Mouse (Mus musculus) adrenal gland (tissue): ENCODE results near the gene Pomgnt2.
"Not testable (repeated sequence)": the region's sequence is repeated elsewhere in the genome, so short reads cannot be mapped to it uniquely, and the experiment has no call there.

Source experiments
- intact Hi-C: fragments of 180-260 bp; cut with DNase I; formaldehyde crosslinking; loops from one replicate; pipeline ENCODE4 v1.15.1; 2025
- long read RNA-seq, 2 experiments: library from polyadenylated mRNA; unstranded; transcript quantifications; one replicate each; pipeline ENCODE4 v2.0.0; 2020; ENCODE audit warnings: borderline replicate concordance in 1 of 2; ENCODE audit not compliant: insufficient replicate concordance in 1 of 2

Pomgnt2 gene
- long read RNA-seq, experiment 1, transcript Pomgnt2-201 (2 exons, 2,365 nt): major isoform, 7 of 12 reads
- long read RNA-seq, experiment 1, partial matches to known transcripts: 0 of 12 reads
- long read RNA-seq, experiment 1, other reads (novel, unspliced or antisense): 3 of 12 reads
- long read RNA-seq, experiment 2, transcript Pomgnt2-201 (2 exons, 2,365 nt): major isoform, 17 of 23 reads
- long read RNA-seq, experiment 2, partial matches to known transcripts: 0 of 23 reads
- long read RNA-seq, experiment 2, other reads (novel, unspliced or antisense): 6 of 23 reads

- intact Hi-C loops: no loop called here
These were observed at the start of gene Pomgnt2 for GRCm38 (mm10) chr9:121997010-121997409. Gene Pomgnt2, minus strand, starts transcription at chr9:121997110.

DNA sequence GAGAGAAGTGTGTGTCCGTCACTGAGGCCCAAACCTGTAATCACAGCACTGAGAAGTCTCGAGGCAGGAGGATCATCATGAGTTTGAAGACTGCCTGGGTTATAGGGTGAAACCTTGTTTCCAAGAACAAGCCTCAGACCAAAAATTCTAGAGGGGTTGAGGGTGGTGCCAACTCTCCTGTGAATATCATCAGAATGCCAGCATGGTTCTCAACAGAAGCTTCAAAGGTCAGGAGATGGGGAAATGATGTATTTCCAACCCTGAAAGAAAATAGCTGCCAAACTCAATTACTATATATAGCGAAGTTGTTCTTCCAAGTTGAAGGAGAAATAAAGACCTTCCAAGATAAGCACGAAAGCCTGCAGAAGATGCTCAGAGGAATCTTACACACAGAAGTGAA is 42.9 kb upstream of the Pomgnt2 start:
- intact Hi-C loops: no loop called here

DNA sequence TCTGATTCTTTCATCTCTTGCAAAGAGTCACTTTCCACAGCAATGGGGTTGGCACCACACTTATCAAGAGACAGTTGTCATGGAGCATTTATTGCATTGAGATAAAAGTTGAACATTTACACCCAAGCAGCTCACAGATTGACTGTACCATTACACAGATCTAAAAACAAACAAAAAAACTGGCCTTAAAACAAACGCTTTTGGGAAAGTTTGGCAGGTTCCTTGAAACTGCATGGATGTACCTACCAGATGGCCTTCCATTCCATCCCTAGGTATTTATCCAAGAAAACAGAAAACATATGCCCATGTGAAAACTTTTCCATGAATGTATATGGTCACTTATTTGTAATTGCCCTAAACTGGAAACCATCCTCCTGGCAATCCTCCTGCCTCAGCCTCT is 41.7 kb upstream of the Pomgnt2 start:
- intact Hi-C loops: no loop called here

DNA sequence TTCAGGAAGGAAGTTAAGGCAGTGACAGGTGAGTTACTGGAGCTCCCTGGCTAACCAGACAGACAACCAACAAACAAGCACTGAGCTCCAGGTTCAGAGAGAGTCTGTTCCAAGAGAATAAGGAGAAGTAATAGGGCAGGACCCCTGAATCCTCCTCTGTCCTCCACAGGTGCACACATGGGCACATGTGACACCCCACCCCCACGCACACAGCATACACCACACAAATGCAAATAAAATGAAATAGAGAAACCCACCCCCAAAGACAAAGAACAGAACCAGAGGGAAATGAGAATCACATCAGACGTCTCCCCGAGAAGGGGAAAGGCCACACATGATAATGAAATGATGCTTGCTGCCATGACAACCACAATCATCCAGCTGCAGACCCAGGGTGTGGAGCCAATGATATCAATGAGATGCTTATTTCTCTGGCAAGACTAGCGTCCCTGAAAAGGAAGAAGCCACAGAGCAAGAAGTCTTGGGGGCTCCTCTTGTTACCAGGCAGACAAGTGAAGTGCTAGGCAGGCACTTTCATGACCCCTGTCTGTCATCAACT is 39.7 kb upstream of the Pomgnt2 start:
- intact Hi-C loops: no loop called here

DNA sequence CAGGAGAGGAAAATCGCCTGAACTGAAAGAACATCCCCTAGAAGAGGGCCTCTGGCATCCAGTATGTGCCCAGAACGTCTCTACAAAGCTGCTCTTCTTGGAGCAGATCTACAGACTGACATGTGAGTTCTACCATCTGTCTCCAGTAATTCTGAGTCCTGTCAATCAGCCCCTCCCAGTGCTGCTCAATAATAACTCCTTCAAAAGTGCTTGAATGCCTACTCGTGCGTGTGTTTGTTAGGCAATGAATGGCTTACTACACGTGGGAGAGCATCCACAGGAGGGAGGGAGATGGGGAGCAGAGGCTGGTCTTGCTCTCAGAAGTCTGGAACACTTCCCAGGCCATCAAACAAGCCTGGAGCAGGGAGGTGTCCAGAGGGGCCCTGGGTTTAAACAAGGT is 38.9 kb upstream of the Pomgnt2 start:
- intact Hi-C loops: no loop called here

- intact Hi-C loops: no loop called here
These were observed 38.0 kb upstream of the Pomgnt2 start for GRCm38 (mm10) chr9:122034949-122035348.

DNA sequence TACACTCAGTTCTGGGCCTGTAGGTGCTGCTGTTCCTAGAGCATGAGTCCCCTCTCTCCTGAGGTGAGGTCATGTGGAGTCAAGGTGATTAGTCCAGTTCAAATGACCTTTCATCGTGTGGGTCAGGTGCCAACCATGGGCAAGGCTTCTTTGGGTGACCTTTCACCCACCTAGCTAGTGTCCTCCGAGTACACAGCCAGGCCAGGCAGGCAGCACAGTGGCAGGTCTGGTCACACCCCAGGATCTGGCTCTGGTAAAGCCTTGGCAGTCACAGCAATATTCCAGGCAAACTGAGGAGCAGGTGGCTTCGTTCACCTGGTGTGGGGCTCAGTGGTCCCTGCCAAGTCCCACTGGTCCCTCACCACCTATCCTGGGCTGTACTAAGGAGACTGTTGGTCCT is 35.2 kb upstream of the Pomgnt2 start:
- intact Hi-C loops: no loop called here

- intact Hi-C loops: no loop called here
These were observed 33.8 kb upstream of the Pomgnt2 start for GRCm38 (mm10) chr9:122030706-122031105.

DNA sequence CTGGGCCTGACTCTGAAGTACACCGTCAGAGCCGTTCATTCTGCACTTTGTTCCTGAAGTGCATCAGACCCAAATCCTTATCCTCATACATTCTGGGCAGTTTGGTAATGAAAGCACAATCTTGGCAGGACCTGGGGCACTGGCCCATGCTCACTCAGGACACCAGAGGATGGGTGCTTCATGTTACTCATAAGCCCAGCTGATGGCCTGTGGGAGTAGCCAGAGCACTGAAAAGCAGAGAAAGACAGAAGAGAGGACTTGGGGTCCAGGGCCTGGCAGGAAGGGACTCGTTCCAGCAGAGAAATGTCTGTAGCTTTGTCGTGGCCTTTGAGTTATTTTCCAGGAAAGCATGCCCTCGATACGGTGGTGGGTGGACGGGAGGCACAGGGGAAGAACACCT is 32.9 kb upstream of the Pomgnt2 start:
- intact Hi-C loops: no loop called here

- intact Hi-C loops: no loop called here
These were observed 31.2 kb upstream of the Pomgnt2 start for GRCm38 (mm10) chr9:122027914-122028745.

GRCm38 (mm10) chr9:122027081-122027913 is 30.4 kb upstream of the Pomgnt2 start:
- intact Hi-C loops: no loop called here

DNA sequence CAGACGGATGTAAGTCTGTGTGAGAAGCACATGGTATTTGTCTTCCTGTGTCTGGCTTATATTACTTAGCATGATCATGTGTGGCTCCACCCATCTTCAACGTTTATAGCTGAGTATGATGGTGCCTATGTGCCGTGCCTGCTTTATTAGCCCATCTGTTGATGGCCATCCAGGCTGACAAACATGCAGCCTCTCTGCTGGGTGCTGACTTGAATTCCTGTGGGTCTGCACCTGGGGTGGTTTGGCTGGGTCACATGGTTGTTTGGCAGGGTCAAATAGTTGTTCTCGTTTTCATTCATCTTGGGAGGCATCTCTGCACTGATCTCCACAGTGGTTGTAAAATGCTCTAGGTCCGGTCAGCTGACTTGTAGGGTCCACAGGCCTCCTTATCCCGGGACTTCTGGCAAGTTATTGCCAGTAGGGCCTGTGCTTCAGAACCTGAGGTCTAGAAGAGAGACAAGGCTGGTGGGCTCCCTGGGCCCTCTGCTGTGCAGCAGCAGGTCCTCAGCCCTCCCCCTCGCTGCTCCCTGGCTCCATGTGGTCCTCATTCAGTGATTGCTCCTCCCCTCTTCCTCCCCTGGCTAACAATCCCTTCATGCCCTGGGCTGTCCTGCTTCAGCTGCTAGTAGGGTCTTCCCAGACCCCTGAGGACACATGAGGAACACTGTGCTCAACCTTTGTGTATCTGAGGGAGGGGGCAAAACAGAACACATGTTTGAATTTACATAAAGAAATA is 29.1 kb upstream of the Pomgnt2 start:
- intact Hi-C loops: no loop called here

GRCm38 (mm10) chr9:122024419-122024818 is 27.5 kb upstream of the Pomgnt2 start:
- intact Hi-C loops: no loop called here

DNA sequence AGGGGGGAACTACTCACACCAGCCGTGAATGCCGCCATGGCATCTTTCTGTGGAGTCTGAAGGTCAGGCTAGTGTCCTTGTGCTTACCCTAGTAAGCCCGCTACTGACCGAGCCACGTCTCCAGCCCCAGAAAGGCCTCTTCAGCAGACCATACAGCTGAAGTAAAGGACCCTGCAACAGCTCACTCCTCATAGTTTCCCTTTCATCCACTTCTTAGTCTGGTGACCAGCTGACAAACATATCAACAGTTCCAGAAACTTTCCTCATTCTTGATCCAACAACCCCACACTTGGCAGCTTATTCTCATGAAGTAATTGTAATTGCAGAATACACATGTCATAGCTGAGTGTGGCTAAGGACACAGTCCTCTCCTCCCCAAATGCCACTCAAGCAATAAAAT is 27.0 kb upstream of the Pomgnt2 start:
- intact Hi-C loops: no loop called here

DNA sequence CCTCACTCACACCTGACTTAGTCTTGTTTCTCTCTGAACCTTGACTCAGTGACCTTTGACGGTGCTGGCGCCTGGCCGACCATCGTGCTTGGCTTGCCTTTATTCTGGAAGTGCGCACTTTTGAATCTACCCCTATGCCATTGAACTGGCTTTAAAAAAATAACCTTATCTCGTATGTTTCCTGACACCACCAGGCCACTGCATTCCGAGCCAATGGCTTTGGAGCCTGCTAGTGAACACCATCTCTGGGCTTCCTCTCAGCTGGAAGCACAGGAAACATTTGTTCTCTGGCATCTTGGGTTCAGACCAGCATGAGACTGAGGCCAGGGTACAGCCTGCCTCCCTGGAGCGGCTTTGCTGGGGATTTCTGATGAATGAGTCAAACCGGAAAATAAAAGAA is 25.9 kb upstream of the Pomgnt2 start:
- intact Hi-C loops: no loop called here

DNA sequence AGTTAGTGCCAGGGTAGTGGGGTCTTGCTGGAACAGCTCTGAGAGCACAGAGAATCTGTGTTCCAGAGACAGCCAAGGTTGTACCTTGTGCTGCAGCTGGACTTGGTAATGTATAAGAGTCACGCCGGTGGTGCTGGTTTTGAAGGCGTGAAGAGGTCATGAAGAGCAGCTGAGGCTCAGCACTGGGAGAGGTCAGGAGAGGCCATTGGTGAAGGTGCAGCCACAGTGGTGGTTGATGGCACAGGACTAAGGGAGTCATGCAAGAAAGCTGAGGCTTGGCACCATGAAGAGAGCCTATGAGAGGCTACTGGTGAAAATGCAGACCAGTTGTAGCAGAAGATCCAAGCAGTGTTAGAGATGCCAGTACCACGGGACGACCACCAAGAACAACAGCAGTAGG is 24.7 kb upstream of the Pomgnt2 start:
- intact Hi-C loops: no loop called here

DNA sequence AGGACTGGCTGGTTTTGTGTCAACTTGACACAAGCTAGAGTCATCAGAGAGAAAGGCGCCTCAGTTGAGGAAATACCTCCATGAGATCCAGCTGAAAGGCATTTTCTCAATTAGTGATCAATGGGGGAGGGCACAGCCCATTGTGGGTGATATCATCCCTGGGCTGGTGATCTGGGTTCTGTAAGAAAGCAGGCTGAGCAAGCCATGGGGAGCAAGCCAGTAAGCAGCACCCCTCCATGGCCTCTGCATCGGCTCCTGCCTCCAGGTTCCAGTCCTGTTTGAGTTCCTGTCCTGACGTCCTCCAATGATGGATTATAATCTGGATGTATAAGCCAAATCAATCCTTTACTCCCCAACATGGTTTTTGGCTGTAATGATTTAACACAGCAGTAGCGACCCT is 24.3 kb upstream of the Pomgnt2 start:
- intact Hi-C loops: not testable (repeated sequence)

GRCm38 (mm10) chr9:122020321-122020720 is 23.4 kb upstream of the Pomgnt2 start:
- intact Hi-C loops: no loop called here

DNA sequence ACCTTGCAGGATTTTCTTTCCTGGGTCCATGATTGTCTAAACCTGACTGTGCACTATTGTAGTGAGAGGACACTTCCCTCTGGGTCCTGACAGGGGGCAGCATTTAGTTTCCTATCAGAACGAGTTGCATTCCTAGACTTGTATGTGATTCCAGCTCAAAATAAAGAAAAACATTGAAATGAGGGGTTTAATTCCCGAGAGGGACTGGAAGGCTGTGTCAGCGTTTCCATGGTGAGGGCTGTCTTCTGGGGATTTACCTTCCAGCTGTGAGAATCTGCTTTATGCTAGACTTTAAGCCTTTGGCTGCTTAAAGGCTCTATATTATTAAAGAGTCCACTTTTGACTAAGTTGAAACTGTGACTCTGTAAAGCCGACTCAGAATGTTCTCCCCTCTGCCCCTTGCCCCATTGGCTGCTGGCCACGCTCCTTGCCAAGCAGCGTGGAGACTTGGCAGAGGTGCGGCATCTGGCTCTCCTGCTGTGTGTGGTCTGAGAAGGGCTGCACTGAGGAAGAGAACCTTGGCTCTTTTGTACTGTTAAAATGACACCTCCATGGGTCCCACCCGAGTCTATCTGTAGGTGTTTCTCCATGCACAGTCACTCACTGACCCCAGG is 22.0 kb upstream of the Pomgnt2 start:
- intact Hi-C loops: loop anchor here (2.0 kb wide), 2 partner anchors 102 to 166 kb away; no protein-coding TSS in a partner anchor

DNA sequence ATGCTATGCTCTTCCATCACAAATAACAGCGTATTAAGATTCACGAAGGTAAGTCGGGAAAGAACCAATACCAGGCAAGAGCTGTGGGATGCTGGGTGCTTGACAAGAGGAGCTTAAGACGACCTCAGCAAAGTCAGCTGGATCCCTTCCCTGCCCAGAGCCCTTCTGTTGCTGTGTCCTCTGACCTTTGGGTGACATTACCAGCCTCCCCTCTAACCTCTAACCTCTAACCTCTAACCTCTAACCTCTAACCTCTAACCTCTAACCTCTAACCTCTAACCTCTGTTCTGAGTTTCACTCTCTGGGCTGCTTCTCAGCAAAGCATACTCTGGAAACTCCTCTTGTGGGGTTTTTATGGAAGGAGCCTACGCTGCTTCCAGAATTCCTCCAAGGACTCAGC is 21.2 kb upstream of the Pomgnt2 start:
- intact Hi-C loops: loop anchor here (2.0 kb wide), 2 partner anchors 103 to 167 kb away; no protein-coding TSS in a partner anchor
